Mouse (Mus musculus) intestine, postnatal 0 days (tissue): ENCODE data around the gene Cyb561a3. TPM values are rescaled to one million over a fixed set of nuclear protein-coding genes. Genes with fewer than 3 reads are reported as not detected.
A peak's percentile ranks its signal among the peaks of the same experiment; 100 is the strongest.

Experiments used
- ATAC-seq: fragments of 200-750 bp; cut with Nextera tagmentation; 2 replicates; pipeline ENCODE4 v1.8.0; 2017; ENCODE audit warnings: mild to moderate bottlenecking, moderate TSS enrichment, moderate library complexity
- H3K27ac ChIP-seq: fragments of 300-500 bp; sonication (generic); 2 replicates; pipeline ENCODE4 v1.5.1; 2014; ENCODE audit warnings: mild to moderate bottlenecking, low read depth, low read length, moderate library complexity
- H3K27me3 ChIP-seq: fragments of 300-500 bp; sonication (generic); replicated peaks from 2 replicates; pipeline ENCODE4 v1.6.1; 2014; ENCODE audit warnings: low read length, mixed read lengths; ENCODE audit not compliant: control insufficient read depth, insufficient read depth
- H3K36me3 ChIP-seq: fragments of 300-500 bp; sonication (generic); 2 replicates; pipeline ENCODE4 v1.6.1; 2014; ENCODE audit warnings: mild to moderate bottlenecking, moderate library complexity; ENCODE audit not compliant: control insufficient read depth, insufficient read depth
- H3K4me1 ChIP-seq: fragments of 300-500 bp; sonication (generic); replicated peaks from 2 replicates; pipeline ENCODE4 v1.6.1; 2014; ENCODE audit warnings: antibody characterized with exemption, low read length, mixed read lengths; ENCODE audit not compliant: control insufficient read depth, insufficient read depth
- H3K4me2 ChIP-seq: fragments of 300-500 bp; sonication (generic); replicated peaks from 2 replicates; pipeline ENCODE4 v1.6.1; 2014; ENCODE audit warnings: low read depth, mild to moderate bottlenecking, moderate library complexity
- H3K4me3 ChIP-seq: fragments of 300-500 bp; sonication (generic); 2 replicates; pipeline ENCODE4 v1.5.1; 2014; ENCODE audit warnings: low read depth, low read length
- H3K9ac ChIP-seq: fragments of 300-500 bp; sonication (generic); 2 replicates; pipeline ENCODE4 v1.6.1; 2014; ENCODE audit warnings: mild to moderate bottlenecking, low read depth, low read length
- H3K9me3 ChIP-seq: fragments of 300-500 bp; sonication (generic); 2 replicates; pipeline ENCODE4 v1.6.1; 2016; ENCODE audit warnings: mixed run types; ENCODE audit not compliant: control insufficient read depth
- CTCF ChIP-seq: sonication (generic); IDR thresholded peaks from 2 replicates; pipeline ENCODE4 v1.5.1; 2016; ENCODE audit warnings: low read depth, mild to moderate bottlenecking, control low read depth, antibody characterized with exemption, moderate library complexity
- WGBS: fragments of 180-500 bp; shearing (Covaris S2); extraction: QIAGEN DNeasy Blood & Tissue Kit; methylation state at CpG from one replicate; pipeline ENCODE4 v1.1.7; 2014; 5-methylcytosine and 5-hydroxymethylcytosine counted together
- polyA plus RNA-seq: library from polyadenylated mRNA; unstranded; fragments of >200 nt; fragmentation: Nextera tagmentation; extraction: Ambion mirVana; gene quantifications from 2 replicates; pipeline ENCODE4 v1.2.1, GENCODE M21; 2015

Cyb561a3 gene
- polyA plus RNA-seq, 1 experiment from 2014 or later: 23.2 TPM

- Histone ChIP-seq H3K4me1 (no peaks in the 10 kb centered on the region), H3K36me3 (no peaks in the 10 kb centered on the region), H3K4me2 (no peak overlapping the region), H3K9ac (no peak overlapping the region), H3K9me3 (no peaks in the 10 kb centered on the region), H3K27me3 (no peaks in the 10 kb centered on the region), H3K27ac (no peak overlapping the region), H3K4me3 (no peak overlapping the region)
- no peak for ATAC-seq
- no peak for TF ChIP-seq CTCF
- 49% methylated on average over 4 of the region's 4 CpGs for WGBS
These were observed 11.8 kb upstream of the Cyb561a3 start for GRCm38 (mm10) chr19:10565217-10565616.

GRCm38 (mm10) chr19:10569627-10570026, 7.3 kb upstream of the Cyb561a3 start:
- no peak overlapping the region for H3K27ac ChIP-seq
- H3K4me1 ChIP-seq: no peaks in the 10 kb centered on the region
- ATAC-seq: peak; percentile 33; the same call in 1 of the 2 replicates
- H3K9ac ChIP-seq: no peak overlapping the region
- TF ChIP-seq CTCF: no peak
- H3K4me2 ChIP-seq: no peak overlapping the region
- H3K9me3 ChIP-seq: no peaks in the 10 kb centered on the region
- H3K36me3 ChIP-seq: peaks cover 25% of the 10 kb centered on the region
- no peaks in the 10 kb centered on the region for H3K27me3 ChIP-seq
- no peak overlapping the region for H3K4me3 ChIP-seq
- 91% methylated on average over 6 of the region's 6 CpGs for WGBS

GRCm38 (mm10) chr19:10580102-10580501, 3.1 kb downstream of the Cyb561a3 start:
- H3K9ac ChIP-seq: no peak overlapping the region
- no peak overlapping the region for H3K4me3 ChIP-seq
- no peak for ATAC-seq
- no peaks in the 10 kb centered on the region for H3K27me3 ChIP-seq
- peaks cover 5% of the 10 kb centered on the region for H3K36me3 ChIP-seq
- no peak for TF ChIP-seq CTCF
- no peak overlapping the region for H3K4me2 ChIP-seq
- no peak overlapping the region for H3K27ac ChIP-seq
- H3K4me1 ChIP-seq: 0 out of 2 replicates have a peak, but pooled peaks cover 7% of the 10 kb centered on the region
- 84% methylated on average over 3 of the region's 3 CpGs for WGBS
- no peaks in the 10 kb centered on the region for H3K9me3 ChIP-seq

- H3K27me3 ChIP-seq: no peaks in the 10 kb centered on the region
- no peak overlapping the region for H3K27ac ChIP-seq
- ATAC-seq: no peak
- H3K36me3 ChIP-seq: peaks cover 5% of the 10 kb centered on the region; the same call in 1 of the 2 replicates
- H3K4me3 ChIP-seq: no peak overlapping the region
- no peak overlapping the region for H3K4me2 ChIP-seq
- no peak for TF ChIP-seq CTCF
- no peak overlapping the region for H3K9ac ChIP-seq
- H3K4me1 ChIP-seq: 0 out of 2 replicates have a peak, but pooled peaks cover 7% of the 10 kb centered on the region
- 84% methylated on average over 3 of the region's 3 CpGs for WGBS
- no peaks in the 10 kb centered on the region for H3K9me3 ChIP-seq
These were observed 3.8 kb downstream of the Cyb561a3 start for GRCm38 (mm10) chr19:10580761-10581160.

GRCm38 (mm10) chr19:10581984-10582383, 5.0 kb downstream of the Cyb561a3 start:
- Histone ChIP-seq H3K4me3 (no peak overlapping the region), H3K4me2 (no peak overlapping the region), H3K27ac (no peak overlapping the region), H3K27me3 (no peaks in the 10 kb centered on the region), H3K9me3 (no peaks in the 10 kb centered on the region), H3K36me3 (peaks cover 5% of the 10 kb centered on the region; the same call in 1 of the 2 replicates), H3K9ac (no peak overlapping the region), H3K4me1 (0 out of 2 replicates have a peak, but pooled peaks cover 7% of the 10 kb centered on the region)
- no peak for TF ChIP-seq CTCF
- ATAC-seq: no peak
- 79% methylated on average over 6 of the region's 6 CpGs for WGBS

- no peak for TF ChIP-seq CTCF
- 56% methylated on average over 7 of the region's 7 CpGs for WGBS
- no peak overlapping the region for H3K9ac ChIP-seq
- no peak overlapping the region for H3K4me3 ChIP-seq
- H3K36me3 ChIP-seq: peaks cover 15% of the 10 kb centered on the region
- no peak overlapping the region for H3K27ac ChIP-seq
- no peaks in the 10 kb centered on the region for H3K4me1 ChIP-seq
- H3K27me3 ChIP-seq: no peaks in the 10 kb centered on the region
- ATAC-seq: no peak
- H3K4me2 ChIP-seq: no peak overlapping the region
- H3K9me3 ChIP-seq: no peaks in the 10 kb centered on the region
These were observed 6.7 kb downstream of the Cyb561a3 start for GRCm38 (mm10) chr19:10583550-10584146.
